Mouse (Mus musculus) heart, adult 11 months (tissue): ENCODE data around the gene Zfx.

Experiments
- DNase-seq: peaks from one replicate; pipeline ENCODE4 v3.0.0; 2022

Gene Zfx

GRCm38 (mm10) chrX:94058748-94059147 lies 64.8 kb downstream of the Zfx start:
- DNase-seq, result peak; percentile 56

- no peak for DNase-seq
Observed at GRCm38 (mm10) chrX:94049048-94049447, 74.5 kb downstream of the Zfx start.

- peak; percentile 86 for DNase-seq
Observed at GRCm38 (mm10) chrX:94048048-94048447, 75.5 kb downstream of the Zfx start.

GRCm38 (mm10) chrX:94047381-94047780 lies 76.1 kb downstream of the Zfx start:
- DNase-seq, result no peak

GRCm38 (mm10) chrX:94032937-94033336 lies 90.6 kb downstream of the Zfx start:
- DNase-seq, result peak; percentile 90

GRCm38 (mm10) chrX:94030081-94030480 lies 93.4 kb downstream of the Zfx start:
- no peak for DNase-seq
